Mouse (Mus musculus) limb, embryonic 11.5 days (tissue): ENCODE measurements around the gene Baz2b. TPM values are rescaled to one million over a fixed set of nuclear protein-coding genes. Genes with fewer than 3 reads are reported as not detected.

ENCODE experiments used
- ATAC-seq: fragments of 200-750 bp; cut with Nextera tagmentation; 2 replicates; pipeline ENCODE4 v1.8.0; 2017; ENCODE audit warnings: low read depth; ENCODE audit not compliant: insufficient number of reproducible peaks, low FRiP score, low TSS enrichment
- DNase-seq: peaks from one replicate; pipeline ENCODE4 v3.0.0-alpha.2; 2015; ENCODE audit warnings: low spot score
- H3K27ac ChIP-seq: fragments of 300-500 bp; sonication (generic); replicated peaks from 2 replicates; pipeline ENCODE4 v1.5.1; 2014; ENCODE audit warnings: low read depth, mild to moderate bottlenecking, low read length
- H3K27me3 ChIP-seq: fragments of 300-500 bp; sonication (generic); 2 replicates; pipeline ENCODE4 v1.6.1; 2014; ENCODE audit warnings: mild to moderate bottlenecking, low read length, mixed read lengths; ENCODE audit not compliant: control insufficient read depth, insufficient read depth
- H3K36me3 ChIP-seq: fragments of 300-500 bp; sonication (generic); 2 replicates; pipeline ENCODE4 v1.6.1; 2014; ENCODE audit warnings: mild to moderate bottlenecking, low read length, moderate library complexity, mixed read lengths; ENCODE audit not compliant: control insufficient read depth, insufficient read depth
- H3K4me1 ChIP-seq: fragments of 300-500 bp; sonication (generic); 2 replicates; pipeline ENCODE4 v1.6.1; 2014; ENCODE audit warnings: low read length, mixed read lengths; ENCODE audit not compliant: control insufficient read depth, insufficient read depth
- H3K4me2 ChIP-seq: fragments of 300-500 bp; sonication (generic); 2 replicates; pipeline ENCODE4 v1.6.1; 2014; ENCODE audit warnings: low read depth, mild to moderate bottlenecking, moderate library complexity; ENCODE audit not compliant: severe bottlenecking
- H3K4me3 ChIP-seq: fragments of 300-500 bp; sonication (generic); 2 replicates; pipeline ENCODE4 v1.5.1; 2014; ENCODE audit warnings: low read depth, low read length
- H3K9ac ChIP-seq: fragments of 300-500 bp; sonication (generic); 2 replicates; pipeline ENCODE4 v1.6.1; 2014; ENCODE audit warnings: mild to moderate bottlenecking, low read length
- H3K9me3 ChIP-seq: fragments of 300-500 bp; sonication (generic); 2 replicates; pipeline ENCODE4 v1.6.1; 2016; ENCODE audit warnings: low read length; ENCODE audit not compliant: control insufficient read depth
- WGBS: fragments of 180-500 bp; shearing (Covaris S2); extraction: QIAGEN DNeasy Blood & Tissue Kit; methylation state at CpG from one replicate; pipeline ENCODE4 v1.1.7; 2014; 5-methylcytosine and 5-hydroxymethylcytosine counted together
- polyA plus RNA-seq: library from polyadenylated mRNA; unstranded; fragments of >200 nt; fragmentation: Nextera tagmentation; extraction: Ambion mirVana; gene quantifications from 2 replicates; pipeline ENCODE4 v1.2.1, GENCODE M21; 2014

The Baz2b gene
- polyA plus RNA-seq, 1 experiment from 2014 or later, result 64.2 TPM

DNA sequence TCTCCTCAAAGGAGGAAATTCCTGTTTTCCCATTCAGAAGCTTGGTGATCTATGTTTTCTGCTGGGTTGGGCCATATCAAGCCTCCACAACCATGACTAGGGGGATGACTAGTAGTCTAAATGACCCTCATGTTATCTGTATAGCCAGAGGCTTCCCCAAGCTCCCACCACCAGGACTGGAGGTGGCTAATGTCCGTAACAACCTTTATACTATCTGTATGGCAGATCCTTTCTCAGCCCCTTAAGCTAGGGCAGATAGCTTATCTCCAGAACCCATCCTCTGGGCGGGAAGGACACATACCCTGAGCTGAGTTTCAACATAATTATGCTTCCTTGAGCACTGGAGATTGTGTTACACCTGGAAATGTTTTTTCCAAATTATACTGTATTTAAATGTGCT is 45.9 kb downstream of the Baz2b start:
- WGBS, result 78% methylated on average over 2 of the region's 2 CpGs
- no peaks in the 10 kb centered on the region for H3K4me1 ChIP-seq
- H3K27me3 ChIP-seq, result no peaks in the 10 kb centered on the region
- no peaks in the 10 kb centered on the region for H3K36me3 ChIP-seq
- no peak for DNase-seq
- no peak overlapping the region for H3K4me3 ChIP-seq
- H3K4me2 ChIP-seq, result no peak overlapping the region
- H3K27ac ChIP-seq, result no peak overlapping the region
- no peak overlapping the region for H3K9ac ChIP-seq
- no peaks in the 10 kb centered on the region for H3K9me3 ChIP-seq
- no peak for ATAC-seq

DNA sequence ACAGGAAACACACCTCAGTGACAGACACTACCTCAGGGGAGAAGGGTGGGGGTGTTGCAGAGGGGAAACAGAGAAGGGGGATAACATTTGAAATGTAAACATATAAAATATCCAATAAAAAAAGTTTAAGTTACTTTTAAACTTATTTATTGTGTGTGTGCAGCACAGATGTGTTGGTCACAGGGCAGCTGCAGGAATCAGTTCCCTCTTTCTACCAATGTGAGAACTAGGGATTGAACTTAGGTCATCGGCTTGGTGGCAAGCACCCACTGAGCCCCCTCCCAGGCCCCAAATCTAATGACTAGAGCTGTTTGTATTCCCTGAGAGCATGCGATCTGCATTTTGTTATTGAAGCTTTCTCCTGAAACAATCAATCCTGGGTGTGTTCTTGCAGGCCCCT is 57.2 kb downstream of the Baz2b start:
- DNase-seq, result no peak
- Histone ChIP-seq H3K9me3 (no peaks in the 10 kb centered on the region), H3K4me2 (no peak overlapping the region), H3K4me3 (no peak overlapping the region), H3K27me3 (no peaks in the 10 kb centered on the region), H3K27ac (no peak overlapping the region), H3K36me3 (no peaks in the 10 kb centered on the region), H3K9ac (no peak overlapping the region), H3K4me1 (no peaks in the 10 kb centered on the region)
- 77% methylated on average over 2 of the region's 2 CpGs for WGBS
- no peak for ATAC-seq

DNA sequence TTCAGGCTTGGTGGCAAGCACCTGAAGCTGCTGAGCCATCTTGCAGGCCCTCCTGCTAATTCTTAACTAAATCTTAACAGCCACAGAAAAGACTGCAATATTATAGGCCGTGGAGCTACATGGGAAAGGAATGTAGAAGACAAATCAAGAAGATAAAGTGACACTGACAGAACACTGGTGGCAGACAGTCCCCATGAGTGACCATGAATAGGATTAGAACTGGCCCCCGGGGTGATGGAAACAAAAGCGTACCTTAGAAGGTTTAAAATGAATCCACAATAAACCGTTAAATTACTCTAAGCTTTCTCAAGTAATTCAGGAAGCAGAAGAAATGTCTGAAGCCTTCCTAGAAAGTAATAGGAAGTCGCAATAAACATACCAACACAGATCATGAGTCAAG is 61.0 kb downstream of the Baz2b start:
- no peak for DNase-seq
- Histone ChIP-seq H3K36me3 (no peaks in the 10 kb centered on the region), H3K4me3 (no peak overlapping the region), H3K27me3 (no peaks in the 10 kb centered on the region), H3K27ac (no peak overlapping the region), H3K9ac (no peak overlapping the region), H3K4me2 (no peak overlapping the region), H3K9me3 (no peaks in the 10 kb centered on the region), H3K4me1 (peaks cover 6% of the 10 kb centered on the region; the same call in 1 of the 2 replicates)
- WGBS, result 82% methylated on average over 5 of the region's 5 CpGs
- ATAC-seq, result no peak

- ATAC-seq, result no peak
- peaks cover 6% of the 10 kb centered on the region; the same call in 1 of the 2 replicates for H3K4me1 ChIP-seq
- H3K9me3 ChIP-seq, result no peaks in the 10 kb centered on the region
- H3K9ac ChIP-seq, result no peak overlapping the region
- H3K4me3 ChIP-seq, result no peak overlapping the region
- H3K27me3 ChIP-seq, result no peaks in the 10 kb centered on the region
- no peak for DNase-seq
- H3K4me2 ChIP-seq, result no peak overlapping the region
- H3K27ac ChIP-seq, result no peak overlapping the region
- 39% methylated on average over 3 of the region's 3 CpGs for WGBS
- no peaks in the 10 kb centered on the region for H3K36me3 ChIP-seq
Measured at GRCm38 (mm10) chr2:60147428-60147827, 62.2 kb downstream of the Baz2b start.

GRCm38 (mm10) chr2:60145742-60146141 is 63.9 kb downstream of the Baz2b start:
- Histone ChIP-seq H3K9me3 (no peaks in the 10 kb centered on the region), H3K9ac (no peak overlapping the region), H3K4me3 (no peak overlapping the region), H3K27me3 (no peaks in the 10 kb centered on the region), H3K4me2 (no peak overlapping the region), H3K4me1 (peaks cover 6% of the 10 kb centered on the region; the same call in 1 of the 2 replicates), H3K27ac (no peak overlapping the region), H3K36me3 (no peaks in the 10 kb centered on the region)
- no peak for ATAC-seq
- 80% methylated on average over 6 of the region's 6 CpGs for WGBS
- no peak for DNase-seq

- Histone ChIP-seq H3K9ac (no peak overlapping the region), H3K9me3 (no peaks in the 10 kb centered on the region), H3K36me3 (no peaks in the 10 kb centered on the region), H3K27me3 (no peaks in the 10 kb centered on the region), H3K4me3 (no peak overlapping the region), H3K4me2 (no peak overlapping the region), H3K4me1 (peaks cover 6% of the 10 kb centered on the region; the same call in 1 of the 2 replicates), H3K27ac (no peak overlapping the region)
- ATAC-seq (no peak), DNase-seq (no peak)
- 56% methylated on average over 5 of the region's 5 CpGs for WGBS
Measured at GRCm38 (mm10) chr2:60143383-60143782, 66.3 kb downstream of the Baz2b start.

DNA sequence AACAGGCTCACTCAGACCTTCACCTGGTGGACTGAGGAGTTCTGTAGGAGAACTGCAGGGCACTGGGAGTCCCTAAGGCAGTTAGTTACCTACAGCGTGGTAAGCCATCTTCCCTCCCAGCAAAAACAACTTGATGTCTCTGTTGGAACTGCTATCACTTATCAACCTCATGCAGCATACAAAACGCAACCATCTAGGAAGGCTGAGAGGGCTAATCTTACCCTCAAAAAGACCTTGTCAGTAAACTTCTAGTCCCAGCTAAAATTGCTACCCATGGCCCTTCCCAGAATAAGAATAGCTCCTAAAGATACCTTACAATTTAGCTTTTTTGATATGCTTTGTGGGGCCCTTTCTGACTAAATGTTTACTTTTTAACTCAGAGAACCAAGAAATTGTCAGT is 67.4 kb downstream of the Baz2b start:
- H3K27ac ChIP-seq, result no peak overlapping the region
- no peak overlapping the region for H3K4me3 ChIP-seq
- WGBS, result 73% methylated on average over 2 of the region's 2 CpGs
- H3K36me3 ChIP-seq, result no peaks in the 10 kb centered on the region
- peaks cover 6% of the 10 kb centered on the region; the same call in 1 of the 2 replicates for H3K4me1 ChIP-seq
- ATAC-seq, result no peak
- no peak overlapping the region for H3K4me2 ChIP-seq
- DNase-seq, result no peak
- H3K9me3 ChIP-seq, result no peaks in the 10 kb centered on the region
- H3K9ac ChIP-seq, result no peak overlapping the region
- no peaks in the 10 kb centered on the region for H3K27me3 ChIP-seq

- no peaks in the 10 kb centered on the region for H3K9me3 ChIP-seq
- ATAC-seq, result no peak
- no peak overlapping the region for H3K4me2 ChIP-seq
- DNase-seq, result no peak
- H3K9ac ChIP-seq, result no peak overlapping the region
- no peaks in the 10 kb centered on the region for H3K4me1 ChIP-seq
- H3K36me3 ChIP-seq, result no peaks in the 10 kb centered on the region
- H3K4me3 ChIP-seq, result no peak overlapping the region
- 63% methylated on average over 7 of the region's 7 CpGs for WGBS
- H3K27ac ChIP-seq, result no peak overlapping the region
- no peaks in the 10 kb centered on the region for H3K27me3 ChIP-seq
Measured at GRCm38 (mm10) chr2:60138751-60139162, 70.9 kb downstream of the Baz2b start.

- H3K9ac ChIP-seq, result no peak overlapping the region
- no peaks in the 10 kb centered on the region for H3K9me3 ChIP-seq
- no peak overlapping the region for H3K4me2 ChIP-seq
- no peaks in the 10 kb centered on the region for H3K27me3 ChIP-seq
- no peak for ATAC-seq
- no peak overlapping the region for H3K4me3 ChIP-seq
- no peak overlapping the region for H3K27ac ChIP-seq
- no peak for DNase-seq
- H3K4me1 ChIP-seq, result peaks cover 7% of the 10 kb centered on the region; the same call in 1 of the 2 replicates
- WGBS, result 81% methylated on average over 2 of the region's 2 CpGs
- no peaks in the 10 kb centered on the region for H3K36me3 ChIP-seq
Measured at GRCm38 (mm10) chr2:60135796-60136195, 73.8 kb downstream of the Baz2b start.
